Comparison of ENCODE assay signal across 10 mouse cellular contexts in genomic region chr7:84332295-84333168, GRCm38 (mm10).
DNase-seq lines count a peak whose midpoint lies in the region; ATAC-seq and TF ChIP-seq lines count a peak whose summit lies in the region.
"Had no signal": no experiment of that assay in that cellular context is flagged by ENCODE, and none has a peak within 500 bp of the region (broad histone marks: within the 10 kb centered on the region; RNA-seq: fewer than 3 reads in every experiment).

No protein-coding gene starts in this region.

- H3K27me3 ChIP-seq in hindbrain, embryonic 15.5 days, result no peaks in the 10 kb centered on the region
- no peaks in the 10 kb centered on the region for H3K27me3 ChIP-seq in hindbrain, embryonic 11.5 days (ENCODE audit: control insufficient read depth, insufficient read depth, low read length)
- no peaks in the 10 kb centered on the region for H3K27me3 ChIP-seq in C2C12 (ENCODE audit: control insufficient read depth, insufficient read depth, insufficient read length)
- no peaks in the 10 kb centered on the region for H3K27me3 ChIP-seq in kidney, postnatal 0 days (ENCODE audit: insufficient read depth, low read length)

- H3K4me3 ChIP-seq in hindbrain, embryonic 15.5 days, result no peak overlapping the region
- no peak overlapping the region for H3K4me3 ChIP-seq in hindbrain, embryonic 11.5 days (ENCODE audit: low read depth, low read length)
- H3K4me3 ChIP-seq in C2C12 (ENCODE audit: insufficient read depth, poor library complexity, severe bottlenecking), result no peak overlapping the region
- no peak overlapping the region for H3K4me3 ChIP-seq in bone marrow macrophage, adult 2 months (ENCODE audit: insufficient read depth, low read length)
- no peak overlapping the region for H3K4me3 ChIP-seq in kidney, postnatal 0 days (replicated peaks; ENCODE audit: low read depth, low read length)

- WGBS in hindbrain, embryonic 15.5 days, result 34% methylated on average over 11 of the region's 11 CpGs
- 64% methylated on average over 11 of the region's 11 CpGs for WGBS in hindbrain, embryonic 11.5 days
- 20% methylated on average over 11 of the region's 11 CpGs for WGBS in kidney, postnatal 0 days

- no peak overlapping the region for H3K9ac ChIP-seq in hindbrain, embryonic 15.5 days
- H3K9ac ChIP-seq in hindbrain, embryonic 11.5 days (ENCODE audit: low read depth, low read length), result no peak overlapping the region
- H3K9ac ChIP-seq in kidney, postnatal 0 days (ENCODE audit: low read depth, low read length), result no peak overlapping the region
- H3K9ac ChIP-seq: liver, postnatal 0 days had no signal

- no peak for TF ChIP-seq POLR2A in bone marrow macrophage, adult 2 months (IDR thresholded peaks at IDR 0.05; ENCODE audit: borderline replicate concordance, low read depth, low read length)

- H3K36me3 ChIP-seq in hindbrain, embryonic 15.5 days, result no peaks in the 10 kb centered on the region
- H3K36me3 ChIP-seq in hindbrain, embryonic 11.5 days (ENCODE audit: control insufficient read depth, insufficient read depth, low read length), result no peaks in the 10 kb centered on the region
- H3K36me3 ChIP-seq in C2C12 (ENCODE audit: control insufficient read depth, insufficient read depth), result no peaks in the 10 kb centered on the region
- no peaks in the 10 kb centered on the region for H3K36me3 ChIP-seq in kidney, postnatal 0 days (ENCODE audit: insufficient read depth, low read length)

- H3K79me3 ChIP-seq in C2C12 (ENCODE audit: low read depth), result no peaks in the 10 kb centered on the region

- no peak for TF ChIP-seq CTCF in C2C12 (IDR thresholded peaks at IDR 0.05; ENCODE audit: control insufficient read depth, insufficient read depth, insufficient read length)
- TF ChIP-seq CTCF in bone marrow macrophage, adult 2 months (IDR thresholded peaks at IDR 0.05; ENCODE audit: low read depth, low read length), result no peak
- no peak for TF ChIP-seq CTCF in kidney, postnatal 0 days (IDR thresholded peaks at IDR 0.05; ENCODE audit: low read depth)

- H3K79me2 ChIP-seq in C2C12 (ENCODE audit: control insufficient read depth, insufficient read depth), result no peaks in the 10 kb centered on the region

- H3K4me2 ChIP-seq in hindbrain, embryonic 15.5 days, result no peak overlapping the region
- no peak overlapping the region for H3K4me2 ChIP-seq in hindbrain, embryonic 11.5 days (replicated peaks; ENCODE audit: low read depth, low read length)
- H3K4me2 ChIP-seq in kidney, postnatal 0 days (ENCODE audit: low read length), result peak overlapping the region; percentile 16; the same call in 1 of the 2 replicates
- H3K4me2 ChIP-seq: heart, embryonic 11.5 days had no signal

- H3K4me1 ChIP-seq in hindbrain, embryonic 15.5 days (replicated peaks), result peaks cover 38% of the 10 kb centered on the region
- no peaks in the 10 kb centered on the region for H3K4me1 ChIP-seq in hindbrain, embryonic 11.5 days (replicated peaks; ENCODE audit: control insufficient read depth, insufficient read depth, low read length)
- H3K4me1 ChIP-seq in bone marrow macrophage, adult 2 months (ENCODE audit: control insufficient read depth, insufficient read depth, low read length), result peaks cover 64% of the 10 kb centered on the region
- H3K4me1 ChIP-seq in kidney, postnatal 0 days (replicated peaks; ENCODE audit: insufficient read depth, low read length), result peaks cover 15% of the 10 kb centered on the region

- H3ac ChIP-seq in C2C12 (ENCODE audit: control insufficient read depth, insufficient read length, low read depth), result no peak overlapping the region

- no peak for DNase-seq in hindbrain, embryonic 11.5 days (ENCODE audit: low spot score)
- peak; percentile 71 for DNase-seq in kidney, postnatal 0 days (ENCODE audit: low spot score)
- no peak for DNase-seq in left cerebral cortex, adult 9 months (ENCODE audit: low spot score in 2 of 2)
- no peak for DNase-seq in ovary, postnatal 14 days (ENCODE audit: low spot score)
- DNase-seq in layer of hippocampus, postnatal 14 days (ENCODE audit: low spot score in 2 of 2), result no peak
- DNase-seq: liver, postnatal 0 days had no signal

- ATAC-seq in hindbrain, embryonic 15.5 days (ENCODE audit: low FRiP score, low read depth), result peak; percentile 45; the same call in 1 of the 2 replicates
- ATAC-seq in hindbrain, embryonic 11.5 days (ENCODE audit: low FRiP score), result no peak
- no peak for ATAC-seq in kidney, postnatal 0 days (replicated peaks; ENCODE audit: low FRiP score, low read depth)
- ATAC-seq: liver, postnatal 0 days had no signal

- no peaks in the 10 kb centered on the region for H3K9me3 ChIP-seq in hindbrain, embryonic 15.5 days
- no peaks in the 10 kb centered on the region for H3K9me3 ChIP-seq in hindbrain, embryonic 11.5 days (ENCODE audit: control insufficient read depth, low read length)
- no peaks in the 10 kb centered on the region for H3K9me3 ChIP-seq in kidney, postnatal 0 days (replicated peaks; ENCODE audit: low read length)

- H3K27ac ChIP-seq in hindbrain, embryonic 15.5 days (replicated peaks), result peak overlapping the region; percentile 39; the same call in 1 of the 2 replicates
- no peak overlapping the region for H3K27ac ChIP-seq in hindbrain, embryonic 11.5 days (ENCODE audit: low read depth, low read length)
- peak overlapping the region; percentile 63 for H3K27ac ChIP-seq in bone marrow macrophage, adult 2 months (ENCODE audit: insufficient read depth, low read depth, low read length)
- H3K27ac ChIP-seq in kidney, postnatal 0 days, result peak overlapping the region; percentile 54

TF ChIP-seq in C2C12, 6 proteins besides CTCF, POLR2A, EP300 and RAD21:
- TF ChIP-seq MAX (IDR thresholded peaks at IDR 0.05), result no peak
- TF ChIP-seq MYOD1 (IDR thresholded peaks at IDR 0.05; ENCODE audit: control insufficient read depth, insufficient read length, low read depth), result no peak
- TF ChIP-seq FOSL1 (IDR thresholded peaks at IDR 0.05; ENCODE audit: insufficient read depth, low read length, poor library complexity, severe bottlenecking), result no peak
- TF ChIP-seq USF1 (IDR thresholded peaks at IDR 0.05; ENCODE audit: low read depth), result peak; percentile 84
- TF ChIP-seq MYOG (IDR thresholded peaks at IDR 0.05; ENCODE audit: control insufficient read depth, extremely low read depth, insufficient read length), result no peak
- TF ChIP-seq CEBPB (IDR thresholded peaks at IDR 0.05; ENCODE audit: low read depth), result peak; percentile 64
